Mouse (Mus musculus) C2C12 (cell line): ENCODE results near the gene Olfr1281.

Source experiments
- CEBPB ChIP-seq: IDR thresholded peaks from one replicate; pipeline ENCODE4 v1.6.1; 2011; ENCODE audit warnings: low read depth, mild to moderate bottlenecking, control low read depth, moderate library complexity
- CTCF ChIP-seq: IDR thresholded peaks from one replicate; pipeline ENCODE4 v1.5.1; 2011; ENCODE audit not compliant: control insufficient read depth, insufficient read depth, insufficient read length
- MYOD1 ChIP-seq: IDR thresholded peaks from one replicate; pipeline ENCODE4 v1.6.1; 2011; ENCODE audit warnings: low read depth; ENCODE audit not compliant: control insufficient read depth, insufficient read length
- USF1 ChIP-seq: IDR thresholded peaks from one replicate; pipeline ENCODE4 v1.6.1; 2011; ENCODE audit warnings: low read depth, mild to moderate bottlenecking, control low read depth, moderate library complexity

- TF ChIP-seq MYOD1 = no peak
- no peak for TF ChIP-seq CTCF
- TF ChIP-seq USF1 = no peak
- TF ChIP-seq CEBPB = no peak
Measured at GRCm38 (mm10) chr2:111375222-111375621, 48.9 kb downstream of the Olfr1281 start, which contains the start of gene Olfr1284.
